Mouse (Mus musculus): ENCODE measurements around the gene Stra6l. TPM values are rescaled to one million over a fixed set of nuclear protein-coding genes. Genes with fewer than 3 reads are reported as not detected.

Gene Stra6l
- polyA plus RNA-seq, 1 experiment = 2.6 TPM

- TF ChIP-seq CTCF (IDR thresholded peaks at IDR 0.05; ENCODE audit: borderline replicate concordance, extremely low read depth, insufficient read depth, insufficient read length) (no peak), POLR2A (IDR thresholded peaks at IDR 0.05; ENCODE audit: borderline replicate concordance, extremely low read depth, insufficient read depth, insufficient read length, poor library complexity, severe bottlenecking) (no peak)
- no peak for DNase-seq (ENCODE audit: low read depth)
Observed at GRCm38 (mm10) chr4:45924011-45924410, 75.5 kb downstream of the Stra6l start.

GRCm38 (mm10) chr4:45928561-45928960 lies 80.1 kb downstream of the Stra6l start:
- no peak for DNase-seq (ENCODE audit: low read depth)
- TF ChIP-seq CTCF (IDR thresholded peaks at IDR 0.05; ENCODE audit: borderline replicate concordance, extremely low read depth, insufficient read depth, insufficient read length) (no peak), POLR2A (IDR thresholded peaks at IDR 0.05; ENCODE audit: borderline replicate concordance, extremely low read depth, insufficient read depth, insufficient read length, poor library complexity, severe bottlenecking) (no peak)

Other genes with a start within 250 kb of the Stra6l start
- 9.8 and 11.4 TPM in 2 replicates for gene Aldh1b1, start 49.6 kb upstream of the Stra6l start, polyA plus RNA-seq (2012; rRNA removed)
- gene Igfbpl1, start 21.7 kb upstream of the Stra6l start, polyA plus RNA-seq (2012; rRNA removed) = 266 and 421 TPM in 2 replicates
- gene Ccdc180, start 41.6 kb downstream of the Stra6l start, polyA plus RNA-seq (2012; rRNA removed) = 0.21 and 0.41 TPM in 2 replicates
- 16.5 and 22.7 TPM in 2 replicates for gene Tdrd7, start 116.7 kb downstream of the Stra6l start, polyA plus RNA-seq (2012; rRNA removed)
- 0.45 and 0.71 TPM in 2 replicates for gene Tmod1, start 190.3 kb downstream of the Stra6l start, polyA plus RNA-seq (2012; rRNA removed)